ENCODE assay signal across 7 mouse cellular contexts in genomic region chr7:63956981-63957713, GRCm38 (mm10). TPM values are rescaled to one million over a fixed set of nuclear protein-coding genes. Genes with fewer than 3 reads are reported as not detected.
DNase-seq lines count a peak whose midpoint lies in the region; ATAC-seq and TF ChIP-seq lines count a peak whose summit lies in the region.

No protein-coding gene starts in this region.

- H3K27me3 ChIP-seq in E14TG2a.4 (ENCODE audit: insufficient read depth, low read length): no peaks in the 10 kb centered on the region
- H3K27me3 ChIP-seq in forebrain, embryonic 13.5 days: no peaks in the 10 kb centered on the region
- no peaks in the 10 kb centered on the region for H3K27me3 ChIP-seq in midbrain, embryonic 16.5 days (ENCODE audit: control insufficient read depth, insufficient read depth, low read depth, low read length)
- H3K27me3 ChIP-seq in heart, embryonic 11.5 days (ENCODE audit: control insufficient read depth, insufficient read depth, low read length): 0 out of 2 replicates have a peak, but pooled peaks cover 6% of the 10 kb centered on the region

- H3K9me3 ChIP-seq in E14TG2a.4 (ENCODE audit: low read length): 0 out of 2 replicates have a peak, but pooled peaks cover 3% of the 10 kb centered on the region
- no peaks in the 10 kb centered on the region for H3K9me3 ChIP-seq in forebrain, embryonic 13.5 days (replicated peaks)
- no peaks in the 10 kb centered on the region for H3K9me3 ChIP-seq in midbrain, embryonic 16.5 days (replicated peaks; ENCODE audit: control insufficient read depth, low read length, poor library complexity, severe bottlenecking)
- H3K9me3 ChIP-seq in heart, embryonic 11.5 days (replicated peaks; ENCODE audit: control insufficient read depth, low read length): no peaks in the 10 kb centered on the region

- 5% methylated on average over 16 of the region's 16 CpGs for WGBS in forebrain, embryonic 13.5 days
- 8% methylated on average over 16 of the region's 16 CpGs for WGBS in midbrain, embryonic 16.5 days
- WGBS in heart, embryonic 11.5 days (ENCODE audit: insufficient replicate concordance): 24% methylated on average over 16 of the region's 16 CpGs

- peak overlapping the region; percentile 41 for H3K4me2 ChIP-seq in forebrain, embryonic 13.5 days
- H3K4me2 ChIP-seq in midbrain, embryonic 16.5 days (ENCODE audit: low read length): no peak overlapping the region
- H3K4me2 ChIP-seq in heart, embryonic 11.5 days: no peak overlapping the region

- H3K4me1 ChIP-seq in E14TG2a.4 (replicated peaks; ENCODE audit: low read depth, low read length): peaks cover 77% of the 10 kb centered on the region
- H3K4me1 ChIP-seq in forebrain, embryonic 13.5 days: peaks cover 45% of the 10 kb centered on the region
- peaks cover 24% of the 10 kb centered on the region for H3K4me1 ChIP-seq in midbrain, embryonic 16.5 days (ENCODE audit: control insufficient read depth, insufficient read depth, low read length)
- H3K4me1 ChIP-seq in heart, embryonic 11.5 days (ENCODE audit: control insufficient read depth, insufficient read depth, low read length): no peaks in the 10 kb centered on the region; the same call in 1 of the 2 replicates

- H3K27ac ChIP-seq in forebrain, embryonic 13.5 days: peak overlapping the region; percentile 98
- peak overlapping the region; percentile 69 for H3K27ac ChIP-seq in midbrain, embryonic 16.5 days (ENCODE audit: low read length)
- no peak overlapping the region for H3K27ac ChIP-seq in heart, embryonic 11.5 days (ENCODE audit: low read depth, low read length)

- peaks cover 5% of the 10 kb centered on the region; the same call in 1 of the 2 replicates for H3K36me3 ChIP-seq in E14TG2a.4 (ENCODE audit: insufficient read depth, low read length)
- H3K36me3 ChIP-seq in forebrain, embryonic 13.5 days (ENCODE audit: poor library complexity, severe bottlenecking): no peaks in the 10 kb centered on the region
- no peaks in the 10 kb centered on the region for H3K36me3 ChIP-seq in midbrain, embryonic 16.5 days (ENCODE audit: control insufficient read depth, insufficient read depth, low read length)
- H3K36me3 ChIP-seq in heart, embryonic 11.5 days (ENCODE audit: control insufficient read depth, insufficient read depth, low read length): no peaks in the 10 kb centered on the region

- peak; percentile 92 for ATAC-seq in forebrain, embryonic 13.5 days
- peak; percentile 76 for ATAC-seq in midbrain, embryonic 16.5 days
- ATAC-seq in heart, embryonic 11.5 days (replicated peaks; ENCODE audit: insufficient number of reproducible peaks, low FRiP score, low TSS enrichment): no peak

- peak; percentile 18 for DNase-seq in CD4-positive helper T cell, adult 2 months (ENCODE audit: low read depth, low spot score)
- DNase-seq in left cerebral cortex, adult 9 months (ENCODE audit: low spot score in 2 of 2): peak; percentile 77 to 82
- peak; percentile 48 to 65 for DNase-seq in thymus, postnatal 36 days

- no peak for TF ChIP-seq CTCF in E14TG2a.4 (conservative IDR thresholded peaks at IDR 0.05; ENCODE audit: low read length)

- H3K4me3 ChIP-seq in E14TG2a.4 (replicated peaks; ENCODE audit: low read length): peak overlapping the region; percentile 81
- no peak overlapping the region for H3K4me3 ChIP-seq in forebrain, embryonic 13.5 days
- H3K4me3 ChIP-seq in midbrain, embryonic 16.5 days (ENCODE audit: low read depth, low read length): no peak overlapping the region
- H3K4me3 ChIP-seq in heart, embryonic 11.5 days (ENCODE audit: low read depth, low read length): no peak overlapping the region

- peak overlapping the region; percentile 52 for H3K9ac ChIP-seq in forebrain, embryonic 13.5 days
- peak overlapping the region; percentile 8; the same call in 1 of the 2 replicates for H3K9ac ChIP-seq in midbrain, embryonic 16.5 days (ENCODE audit: low read depth, low read length)
- H3K9ac ChIP-seq in heart, embryonic 11.5 days (ENCODE audit: low read depth, low read length): no peak overlapping the region

RNA-seq across cellular contexts. Expression of gene Klf13, which starts 18.4 kb away (rescaled TPM):
- 30.4 and 33.5 TPM in 2 replicates for polyA plus RNA-seq in forebrain, embryonic 13.5 days (2015; fragmentation: Nextera tagmentation; extraction: Ambion mirVana)
- polyA plus RNA-seq in midbrain, embryonic 16.5 days (2015; fragmentation: Nextera tagmentation; extraction: Ambion mirVana): 19.9 and 21.6 TPM in 2 replicates
- polyA plus RNA-seq in heart, embryonic 11.5 days (2014; fragmentation: Nextera tagmentation; extraction: Ambion mirVana): 16.3 and 18.8 TPM in 2 replicates

RNA-seq across cellular contexts. Expression of gene E030018B13Rik, which starts 40.5 kb away (rescaled TPM):
- 0.22 TPM in 1 of 2 replicates, not detected in the other for polyA plus RNA-seq in forebrain, embryonic 13.5 days (2015; fragmentation: Nextera tagmentation; extraction: Ambion mirVana)
- 0.21 TPM in 1 of 2 replicates, not detected in the other for polyA plus RNA-seq in midbrain, embryonic 16.5 days (2015; fragmentation: Nextera tagmentation; extraction: Ambion mirVana)
- polyA plus RNA-seq in heart, embryonic 11.5 days (2014; fragmentation: Nextera tagmentation; extraction: Ambion mirVana): not detected in 2 replicates

Comparison
In these comparisons a context has a peak if more than half of its experiments do, and no peak if none do; other contexts are left out.
1. DNase-seq: peak in every context shown above with its lines; median percentile 80 in left cerebral cortex, adult 9 months; 56 in thymus, postnatal 36 days; 18 in CD4-positive helper T cell, adult 2 months.